Mouse (Mus musculus) adrenal gland, postnatal 25 days (tissue): Measurements from ENCODE around the gene Rpl38. TPM values are rescaled to one million over a fixed set of nuclear protein-coding genes. Genes with fewer than 3 reads are reported as not detected.
A peak's percentile ranks its signal among the peaks of the same experiment; 100 is the strongest.

ENCODE experiments used
- DNase-seq: peaks from one replicate; pipeline ENCODE4 v3.0.0; 2021; ENCODE audit warnings: mixed read lengths
- long read RNA-seq: library from polyadenylated mRNA; stranded (forward); transcript quantifications from one replicate; pipeline ENCODE4 v2.0.0, GENCODE M21; 2021
- total RNA-seq: library from RNA; stranded (reverse); gene quantifications from 2 replicates; pipeline ENCODE4 v1.2.3, GENCODE M21; 2021

Rpl38 gene
- 1,060 and 1,162 TPM in 2 replicates for total RNA-seq
- long read RNA-seq, transcript Rpl38-202 (5 exons, 345 nt): minor isoform, 7 of 219 reads
- long read RNA-seq, transcript Rpl38-203 (4 exons, 457 nt): minor isoform, 10 of 219 reads
- long read RNA-seq, transcript Rpl38-201 (5 exons, 364 nt): minor isoform, 67 of 219 reads
- long read RNA-seq, transcript Rpl38-204 (5 exons, 371 nt): major isoform, 126 of 219 reads
- long read RNA-seq, partial matches to known transcripts: 7 of 219 reads
- long read RNA-seq, other reads (novel, unspliced or antisense): 2 of 219 reads

GRCm38 (mm10) chr11:114668301-114668710, at the start of gene Rpl38:
Rpl38 (plus strand) TSS chr11:114668524.
- DNase-seq: peak; percentile 85

GRCm38 (mm10) chr11:114618697-114619417, 49.5 kb upstream of the Rpl38 start:
- no peak for DNase-seq

- peak; percentile 42 for DNase-seq
These were observed 42.1 kb upstream of the Rpl38 start for GRCm38 (mm10) chr11:114626071-114626690.

GRCm38 (mm10) chr11:114627036-114627435, 41.3 kb upstream of the Rpl38 start:
- DNase-seq: no peak

- no peak for DNase-seq
These were observed 40.3 kb upstream of the Rpl38 start for GRCm38 (mm10) chr11:114628032-114628431.

- no peak for DNase-seq
These were observed 38.3 kb upstream of the Rpl38 start for GRCm38 (mm10) chr11:114630044-114630443.

GRCm38 (mm10) chr11:114632266-114632665, 36.1 kb upstream of the Rpl38 start:
- DNase-seq: no peak

GRCm38 (mm10) chr11:114636292-114636691, 32.0 kb upstream of the Rpl38 start:
- peak; percentile 74 for DNase-seq

- no peak for DNase-seq
These were observed 31.4 kb upstream of the Rpl38 start for GRCm38 (mm10) chr11:114636727-114637505.

- no peak for DNase-seq
These were observed 29.6 kb upstream of the Rpl38 start for GRCm38 (mm10) chr11:114638647-114639290.

- no peak for DNase-seq
These were observed 28.6 kb upstream of the Rpl38 start for GRCm38 (mm10) chr11:114639681-114640103.

GRCm38 (mm10) chr11:114640658-114641057, 27.7 kb upstream of the Rpl38 start:
- DNase-seq: no peak

GRCm38 (mm10) chr11:114641136-114641535, 27.2 kb upstream of the Rpl38 start:
- DNase-seq: no peak

- no peak for DNase-seq
These were observed 26.1 kb upstream of the Rpl38 start for GRCm38 (mm10) chr11:114642184-114642583.

- DNase-seq: no peak
These were observed 25.4 kb upstream of the Rpl38 start for GRCm38 (mm10) chr11:114642926-114643325.

- no peak for DNase-seq
These were observed 24.2 kb upstream of the Rpl38 start for GRCm38 (mm10) chr11:114644122-114644521.

GRCm38 (mm10) chr11:114649510-114649909, 18.8 kb upstream of the Rpl38 start:
- no peak for DNase-seq

GRCm38 (mm10) chr11:114652531-114652930, 15.8 kb upstream of the Rpl38 start:
- no peak for DNase-seq

- no peak for DNase-seq
These were observed 14.7 kb upstream of the Rpl38 start for GRCm38 (mm10) chr11:114653664-114654063.

GRCm38 (mm10) chr11:114654552-114654951, 13.8 kb upstream of the Rpl38 start:
- no peak for DNase-seq

- DNase-seq: no peak
These were observed 12.8 kb upstream of the Rpl38 start for GRCm38 (mm10) chr11:114655350-114656008.
